Mouse (Mus musculus) lung, adult 2 months (tissue): ENCODE measurements around the gene Grik2.

Source experiments
- CTCF ChIP-seq: fragments of 200-500 bp; IDR thresholded peaks from 2 replicates; pipeline ENCODE4 v1.5.1; 2011; ENCODE audit warnings: mild to moderate bottlenecking, low read length, control low read depth; ENCODE audit not compliant: insufficient read depth
- POLR2A ChIP-seq: fragments of 200-500 bp; IDR thresholded peaks from 2 replicates; pipeline ENCODE4 v1.6.1; 2011; ENCODE audit warnings: low read depth, mild to moderate bottlenecking, control low read depth, low read length, borderline replicate concordance; ENCODE audit errors: extremely low read depth

DNA sequence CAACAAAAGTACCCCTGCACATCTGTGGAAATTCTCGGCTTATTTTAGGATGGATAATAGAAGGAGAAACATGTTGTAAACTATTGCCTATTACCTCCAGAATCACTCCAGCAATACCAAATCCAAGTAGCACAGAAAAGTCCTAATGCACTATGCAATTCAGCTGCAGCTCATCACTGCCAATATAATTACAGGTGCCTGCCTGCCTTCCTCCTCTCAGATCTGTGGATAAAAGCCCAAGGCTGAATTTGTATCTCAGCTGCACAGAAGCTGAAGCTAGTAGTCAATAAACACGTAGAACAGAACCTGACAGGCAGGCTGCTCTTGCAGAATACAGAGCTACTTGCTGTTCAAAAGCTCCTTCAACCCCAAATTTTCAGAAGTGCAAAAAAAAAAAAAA is 21.0 kb downstream of the Grik2 start:
- TF ChIP-seq POLR2A (no peak), CTCF (no peak)
